Mouse (Mus musculus): ENCODE measurements around the gene Exosc3.
"Not testable (repeated sequence)": the region's sequence is repeated elsewhere in the genome, so short reads cannot be mapped to it uniquely, and the experiment has no call there.

The Exosc3 gene

DNA sequence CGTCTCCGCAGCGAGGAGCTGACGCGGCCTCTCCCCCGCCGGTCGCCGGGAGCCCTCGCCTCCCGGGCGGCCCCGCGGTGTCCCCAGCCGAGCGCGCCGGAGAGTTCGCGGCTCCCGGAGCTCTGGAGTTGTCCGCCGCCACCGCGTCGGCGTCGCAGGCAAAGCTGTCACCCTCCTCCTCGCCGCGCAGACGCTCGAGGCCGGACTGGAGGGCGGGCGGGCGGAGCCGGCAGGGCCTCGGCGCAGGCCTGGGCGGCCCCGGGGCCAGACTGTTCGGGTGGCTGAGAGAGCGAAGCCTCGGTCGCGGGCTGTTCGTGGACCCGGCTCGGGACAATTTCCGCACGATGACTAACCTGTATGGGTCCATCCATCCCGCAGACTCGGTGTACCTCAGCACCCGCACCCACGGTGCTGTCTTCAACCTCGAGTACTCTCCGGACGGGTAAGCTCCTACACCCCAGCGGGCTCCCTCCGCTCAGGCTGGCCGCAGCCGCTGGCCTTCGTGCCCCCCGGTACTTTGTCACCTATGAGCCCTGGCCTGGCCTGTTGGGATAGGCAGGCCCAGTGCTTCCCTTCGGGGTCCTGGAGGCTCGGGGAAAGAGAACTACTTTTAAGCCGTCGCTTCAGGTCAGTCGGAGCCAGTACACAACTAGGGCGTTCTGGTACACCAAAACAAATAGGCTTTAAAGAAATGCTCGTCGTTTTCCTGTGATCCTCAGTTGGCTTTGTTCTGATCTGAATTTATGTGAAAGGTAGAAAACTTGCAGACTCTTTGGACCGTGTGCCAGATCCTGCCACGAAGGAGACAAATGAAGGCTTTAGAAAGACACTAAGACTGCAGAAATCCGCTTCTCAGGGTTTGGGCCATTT lies at the start of gene Exosc3:
TSS of gene Exosc3 (minus strand) at position 447 of the 870 bp plus-strand sequence.
- DNase-seq (ENCODE audit: low spot score in 2 of 2) = peak in 1 of 2 experiments; percentile 23

DNA sequence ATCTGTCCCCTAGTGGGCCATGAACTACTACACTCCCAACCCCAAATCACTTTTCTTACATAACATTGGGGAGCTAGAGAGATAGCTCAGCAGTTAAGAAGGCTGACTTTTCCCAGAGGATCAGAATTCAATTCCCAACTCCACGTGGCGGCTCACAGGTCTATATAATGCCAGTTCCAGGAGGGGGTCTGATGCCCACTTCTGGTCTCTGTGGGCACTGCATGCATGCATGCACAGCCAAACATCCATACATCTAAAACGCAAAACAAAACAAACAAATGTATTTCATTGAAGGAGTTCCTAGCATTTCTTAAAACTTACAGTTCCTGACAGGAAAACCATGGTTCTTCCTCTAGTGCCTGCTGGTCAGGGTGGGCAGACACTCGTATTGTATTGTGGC lies 49.6 kb upstream of the Exosc3 start:
- no peak for DNase-seq (ENCODE audit: low spot score in 2 of 2)

GRCm38 (mm10) chr4:45387296-45387695 lies 44.8 kb upstream of the Exosc3 start:
- not testable (repeated sequence) for DNase-seq (ENCODE audit: low spot score in 2 of 2)

DNA sequence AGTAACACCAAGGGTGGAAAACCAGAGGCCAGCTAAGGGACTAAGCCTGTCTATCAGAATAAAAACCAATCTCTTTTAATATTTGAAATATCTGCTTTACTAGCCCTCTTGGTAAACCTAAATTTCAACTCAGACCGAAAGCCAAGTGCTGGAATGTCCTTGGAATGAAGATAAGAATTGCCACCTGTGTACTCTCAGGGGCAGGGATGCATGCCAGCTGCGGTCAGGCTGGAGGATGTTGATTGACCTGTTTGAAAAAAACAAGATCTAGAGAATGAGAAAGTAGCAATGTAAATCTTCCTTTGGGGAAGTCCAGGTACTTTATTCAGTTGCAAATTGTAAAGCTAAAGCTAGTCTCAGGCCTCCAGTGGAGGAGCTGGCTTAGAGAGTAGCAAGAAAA lies 39.6 kb upstream of the Exosc3 start:
- not testable (repeated sequence) for DNase-seq (ENCODE audit: low spot score in 2 of 2)

DNA sequence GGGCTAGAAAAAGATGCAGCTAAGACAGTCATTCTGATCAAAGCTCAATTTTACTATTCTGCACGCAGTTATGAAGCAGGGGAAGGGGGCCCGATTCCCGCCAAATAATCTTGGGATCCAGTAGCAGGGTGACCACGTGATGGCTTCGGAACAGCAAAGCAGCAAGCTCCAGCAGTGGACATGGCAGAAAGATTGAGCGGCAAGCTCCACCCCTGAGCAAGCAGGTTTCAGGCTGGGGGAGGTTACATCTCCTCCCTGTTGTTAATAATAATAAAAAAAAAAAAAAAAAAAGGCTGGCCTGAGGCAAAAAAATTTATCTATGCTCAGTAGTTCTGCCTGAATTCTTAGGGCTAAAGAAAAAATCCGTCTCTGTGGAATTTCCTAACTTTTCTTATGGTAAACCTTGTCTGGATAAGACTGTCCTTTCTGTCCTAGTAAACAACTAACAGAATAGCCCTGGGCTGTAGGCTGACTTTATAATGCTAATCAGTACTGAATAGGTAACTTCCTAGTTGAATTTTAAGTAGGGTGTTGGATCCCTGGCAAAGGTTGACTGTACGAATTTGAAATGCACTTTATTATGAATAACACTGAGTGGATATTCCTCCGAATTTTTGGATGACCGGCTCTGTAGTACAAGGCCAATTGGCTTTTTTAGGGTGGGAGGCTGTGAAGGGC lies 38.5 kb upstream of the Exosc3 start:
- DNase-seq (ENCODE audit: low spot score in 2 of 2) = not testable (repeated sequence)

- DNase-seq (ENCODE audit: low spot score in 2 of 2) = no peak
These were observed 34.0 kb upstream of the Exosc3 start for GRCm38 (mm10) chr4:45376573-45376972.

DNA sequence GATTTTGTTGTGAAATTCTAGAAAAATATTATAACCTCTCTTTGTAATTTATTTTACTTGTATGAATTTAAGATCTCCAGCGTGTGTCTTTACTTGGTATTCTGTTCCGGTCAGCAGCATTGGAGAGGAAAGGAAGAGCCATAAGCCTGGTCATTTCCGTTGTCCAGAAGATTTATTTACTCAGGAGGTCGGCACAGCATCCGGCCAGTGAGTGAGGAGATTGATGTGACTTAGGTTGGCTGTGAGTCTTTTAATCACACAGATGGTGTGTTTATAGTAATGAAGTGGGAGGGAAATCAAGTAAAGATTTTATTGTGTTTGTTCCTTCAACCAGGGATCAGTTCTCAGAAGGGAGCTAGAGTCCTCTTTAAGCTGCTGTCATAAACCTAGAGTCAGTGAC lies 32.3 kb upstream of the Exosc3 start:
- DNase-seq (ENCODE audit: low spot score in 2 of 2) = no peak

GRCm38 (mm10) chr4:45371261-45371660 lies 28.7 kb upstream of the Exosc3 start:
- no peak for DNase-seq (ENCODE audit: low spot score in 2 of 2)

DNA sequence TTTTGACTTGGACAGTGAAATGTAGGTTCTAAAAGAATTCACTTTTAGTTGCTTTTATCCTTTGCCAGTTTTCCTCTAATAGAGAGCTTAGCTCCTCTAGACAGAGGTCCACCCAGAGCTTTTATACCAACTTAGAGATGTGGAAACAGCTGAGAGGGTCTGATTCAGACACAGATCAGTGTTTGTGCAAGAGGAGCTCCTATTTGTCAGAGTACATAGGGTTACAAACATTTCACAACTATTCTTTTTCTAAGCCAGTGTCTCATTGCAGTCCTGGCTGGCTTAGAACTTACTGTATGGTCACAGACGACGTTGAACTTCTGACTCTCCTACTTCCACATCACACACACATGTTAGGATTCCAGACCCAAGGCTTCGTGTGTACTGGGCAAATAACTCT lies 14.1 kb upstream of the Exosc3 start:
- no peak for DNase-seq (ENCODE audit: low spot score in 2 of 2)

GRCm38 (mm10) chr4:45341669-45342249 lies 773 bp downstream of the Exosc3 start, which contains the start of gene Dcaf10:
Dcaf10 (plus strand) TSS chr4:45342101.
- DNase-seq (ENCODE audit: low spot score in 2 of 2) = peak; percentile 80 to 91

GRCm38 (mm10) chr4:45341226-45341625 lies 1.3 kb downstream of the Exosc3 start:
- DNase-seq (ENCODE audit: low spot score in 2 of 2) = no peak

DNA sequence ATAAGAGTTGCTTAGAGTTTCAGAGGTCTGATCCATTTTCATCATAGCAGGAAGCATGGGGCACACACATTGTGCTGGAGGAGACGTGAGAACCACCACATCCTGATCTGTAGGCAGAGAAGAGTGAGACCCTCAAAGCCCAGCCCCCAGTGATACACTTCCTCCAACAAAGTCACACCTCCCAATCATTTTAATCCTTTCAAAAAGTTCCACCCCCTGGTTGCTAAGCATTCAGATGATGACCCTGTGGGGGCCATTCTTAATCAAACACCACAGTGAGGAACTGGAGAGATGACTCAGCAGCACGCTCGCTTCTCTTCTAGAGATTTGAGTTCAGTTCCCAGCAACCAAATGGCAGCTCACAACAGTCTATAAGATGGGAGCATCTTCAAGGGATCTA lies 10.1 kb downstream of the Exosc3 start:
- no peak for DNase-seq (ENCODE audit: low spot score in 2 of 2)

DNA sequence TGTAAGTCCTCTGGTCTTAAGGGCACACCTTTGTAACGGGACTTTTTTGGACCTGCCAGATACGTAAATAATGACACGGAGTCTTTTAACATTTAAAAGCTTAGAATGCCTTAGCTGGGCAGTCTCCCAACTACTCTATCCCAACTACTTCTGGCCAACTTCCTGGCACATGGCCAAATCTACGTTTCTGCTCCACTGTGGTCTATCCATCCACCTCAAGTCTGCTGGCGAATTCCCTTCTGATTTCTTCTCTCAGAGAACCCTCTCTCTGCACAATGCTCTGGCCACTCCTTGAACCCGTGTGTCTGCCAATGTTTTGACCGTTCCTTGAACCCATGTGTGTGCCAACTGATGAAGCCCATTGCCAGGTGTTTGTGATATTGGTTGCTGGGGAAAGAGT lies 11.4 kb downstream of the Exosc3 start:
- no peak for DNase-seq (ENCODE audit: low spot score in 2 of 2)

- DNase-seq (ENCODE audit: low spot score in 2 of 2) = peak; percentile 68 to 73
These were observed 22.2 kb downstream of the Exosc3 start for GRCm38 (mm10) chr4:45320159-45320816.

DNA sequence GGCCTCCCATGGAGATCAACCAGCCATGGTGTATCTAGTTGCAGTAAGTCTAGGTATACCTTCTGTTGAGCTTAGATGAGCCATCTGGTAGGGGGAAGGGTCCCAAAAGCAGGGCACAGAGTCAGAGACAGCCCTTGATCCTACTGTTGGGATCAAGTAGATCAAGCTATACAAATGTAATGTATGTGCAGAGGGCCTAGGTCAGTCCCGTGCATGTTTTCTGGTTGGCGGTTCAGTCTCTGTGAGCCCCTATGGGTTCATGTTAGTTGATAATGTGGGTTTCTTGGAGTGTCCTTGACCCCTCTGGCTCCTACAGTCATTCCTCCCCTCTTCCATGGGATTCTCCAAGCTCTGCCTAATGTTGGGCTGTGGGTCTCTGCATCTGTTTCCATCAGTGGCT lies 31.5 kb downstream of the Exosc3 start:
- no peak for DNase-seq (ENCODE audit: low spot score in 2 of 2)

DNA sequence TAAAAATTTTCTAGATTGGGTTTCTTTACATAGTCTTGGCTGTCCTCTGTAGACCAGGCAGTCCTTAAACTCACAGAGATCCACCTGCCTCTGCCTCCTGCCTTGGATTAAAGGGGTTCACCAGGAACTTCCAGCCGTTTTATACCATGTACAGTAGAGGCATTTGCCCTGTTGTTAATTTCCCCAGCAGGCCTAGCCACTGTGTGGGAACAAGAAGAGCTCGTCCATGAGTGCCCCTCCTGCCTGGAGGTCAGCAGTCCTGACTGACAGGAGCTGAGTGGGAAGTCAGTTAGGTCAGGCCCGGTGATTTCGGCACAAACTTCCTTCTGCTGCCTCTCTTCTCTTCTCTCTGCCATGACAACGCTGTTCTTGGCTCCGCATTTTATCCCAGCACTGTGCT lies 33.9 kb downstream of the Exosc3 start:
- no peak for DNase-seq (ENCODE audit: low spot score in 2 of 2)

DNA sequence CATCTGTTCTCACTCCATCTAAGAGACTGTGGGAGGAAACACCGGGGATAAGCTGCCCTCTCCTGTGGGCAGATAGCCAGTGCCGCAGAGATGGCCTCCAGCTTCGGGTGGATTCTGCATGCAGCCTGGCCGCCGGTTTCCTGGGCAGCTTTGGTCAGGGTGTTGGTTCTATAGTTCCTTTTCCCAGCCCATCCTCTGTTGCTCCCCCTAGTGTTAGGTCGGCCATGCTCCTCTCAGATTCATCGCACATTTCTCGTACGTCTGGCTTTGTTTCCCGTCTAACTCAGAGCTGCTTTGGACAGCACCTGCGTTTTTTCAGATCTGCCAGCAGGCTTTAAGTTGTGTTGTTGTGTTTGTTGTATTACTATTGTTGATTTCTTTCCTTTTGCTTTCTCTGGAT lies 34.5 kb downstream of the Exosc3 start:
- no peak for DNase-seq (ENCODE audit: low spot score in 2 of 2)

DNA sequence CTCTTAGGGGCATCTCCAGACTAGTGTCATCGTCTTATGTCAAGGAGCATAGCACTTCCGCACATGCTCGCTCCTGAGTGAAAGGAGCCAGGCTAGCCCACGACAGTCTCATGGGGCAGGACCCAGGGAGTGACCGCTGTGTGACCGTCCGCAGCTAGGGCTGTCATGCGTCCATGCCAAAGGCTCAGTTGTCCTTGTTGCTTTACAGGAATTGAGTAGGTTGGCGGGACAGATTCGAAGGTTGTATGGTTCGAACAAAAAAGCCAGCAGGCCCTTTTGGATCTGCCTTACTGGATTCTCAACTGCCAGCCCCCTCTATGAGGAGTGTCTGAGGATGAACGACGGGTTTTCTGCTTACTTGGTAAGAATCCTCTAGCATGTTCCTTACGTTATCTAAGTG lies 37.0 kb downstream of the Exosc3 start:
- DNase-seq (ENCODE audit: low spot score in 2 of 2) = no peak

- DNase-seq (ENCODE audit: low spot score in 2 of 2) = peak; percentile 46 to 50
These were observed 45.6 kb downstream of the Exosc3 start, which contains the start of gene Trmt10b for GRCm38 (mm10) chr4:45296662-45297564. Trmt10b (plus strand) TSS chr4:45297127.

DNA sequence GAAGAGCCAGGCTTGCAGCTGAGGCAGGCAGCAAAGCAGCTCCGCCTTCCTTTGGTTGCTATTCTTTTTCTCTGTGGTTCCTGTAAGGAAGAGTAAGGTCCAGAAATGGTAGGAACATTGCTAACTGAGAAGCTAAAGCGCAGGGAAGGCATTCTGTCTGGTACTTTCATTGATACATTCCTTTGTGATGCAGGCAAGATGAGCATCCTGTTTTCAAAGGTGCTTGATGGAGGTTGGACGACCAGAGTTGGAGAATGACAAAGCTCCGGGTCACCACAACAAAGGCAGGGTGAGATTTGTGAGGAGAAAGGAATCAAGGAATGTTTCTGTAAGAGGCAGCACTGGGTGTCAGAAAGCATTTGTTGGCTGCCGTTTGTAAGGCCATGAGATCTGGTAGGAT lies 54.6 kb downstream of the Exosc3 start:
- DNase-seq (ENCODE audit: low spot score in 2 of 2) = no peak

DNA sequence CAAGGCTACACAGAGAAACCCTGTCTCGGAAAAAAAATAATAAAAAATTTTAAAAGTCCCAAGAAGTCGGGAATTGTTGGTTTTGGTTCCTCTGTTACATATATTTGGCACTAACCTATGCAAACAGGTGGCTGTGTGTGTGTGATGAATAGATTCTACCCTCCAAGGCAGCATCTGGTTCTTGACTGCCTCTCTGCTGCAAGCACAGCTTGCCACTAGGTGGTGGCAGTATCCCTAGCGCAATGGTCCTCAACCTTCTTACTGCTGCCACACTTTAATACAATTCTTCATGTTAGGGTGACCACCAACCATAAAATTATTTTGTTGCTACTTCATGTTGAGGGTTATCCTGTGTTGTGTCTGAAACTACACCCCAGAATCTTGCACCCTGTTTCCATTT lies 56.2 kb downstream of the Exosc3 start:
- DNase-seq (ENCODE audit: low spot score in 2 of 2) = no peak

Data from frontal cortex, postnatal 14 days (tissue).